Mouse (Mus musculus): Measurements from ENCODE around the gene Gm13277.
"Not testable (repeated sequence)": the region's sequence is repeated elsewhere in the genome, so short reads cannot be mapped to it uniquely, and the experiment has no call there.

Gm13277 gene

GRCm38 (mm10) chr4:88785409-88785808 is 3.0 kb upstream of the Gm13277 start, which contains the start of gene Gm13276:
Gene Gm13276 (plus strand): TSS chr4:88785709.
- DNase-seq (ENCODE audit: low spot score): not testable (repeated sequence)

- DNase-seq (ENCODE audit: low spot score): not testable (repeated sequence)
These were observed 2.8 kb downstream of the Gm13277 start, which contains the start of gene Gm13278 for GRCm38 (mm10) chr4:88791250-88791649. Gene Gm13278 (plus strand): TSS chr4:88791550.

- peak; percentile 81 for DNase-seq (ENCODE audit: low spot score)
These were observed 5.7 kb downstream of the Gm13277 start, which contains the start of gene Gm13275 for GRCm38 (mm10) chr4:88793936-88794675. Gene Gm13275 (plus strand): TSS chr4:88794487.

GRCm38 (mm10) chr4:88797097-88797496 is 8.7 kb downstream of the Gm13277 start, which contains the start of gene Gm13279:
Gene Gm13279 (plus strand): TSS chr4:88797397.
- DNase-seq (ENCODE audit: low spot score): not testable (repeated sequence)

GRCm38 (mm10) chr4:88799365-88799764 is 10.9 kb downstream of the Gm13277 start, which contains the start of gene Gm13285:
Gene Gm13285 (plus strand): TSS chr4:88799665.
- not testable (repeated sequence) for DNase-seq (ENCODE audit: low spot score)

GRCm38 (mm10) chr4:88802954-88803353 is 14.5 kb downstream of the Gm13277 start, which contains the start of gene Gm13287:
Gene Gm13287 (plus strand): TSS chr4:88803254.
- DNase-seq (ENCODE audit: low spot score): not testable (repeated sequence)

GRCm38 (mm10) chr4:88805231-88805630 is 16.8 kb downstream of the Gm13277 start, which contains the start of gene Gm13288:
Gene Gm13288 (plus strand): TSS chr4:88805531.
- not testable (repeated sequence) for DNase-seq (ENCODE audit: low spot score)

- DNase-seq (ENCODE audit: low spot score): not testable (repeated sequence)
These were observed 17.3 kb downstream of the Gm13277 start for GRCm38 (mm10) chr4:88805761-88806160.

GRCm38 (mm10) chr4:88815928-88816327 is 27.5 kb downstream of the Gm13277 start, which contains the start of gene Ifna7:
Gene Ifna7 (plus strand): TSS chr4:88816228.
- no peak for DNase-seq (ENCODE audit: low spot score)

- DNase-seq (ENCODE audit: low spot score): no peak
These were observed 31.2 kb downstream of the Gm13277 start, which contains the start of gene Ifna11 for GRCm38 (mm10) chr4:88819659-88820058. Gene Ifna11 (plus strand): TSS chr4:88819959.

- DNase-seq (ENCODE audit: low spot score): peak; percentile 8
These were observed 34.6 kb downstream of the Gm13277 start for GRCm38 (mm10) chr4:88822995-88823394.

GRCm38 (mm10) chr4:88827116-88827515 is 38.7 kb downstream of the Gm13277 start, which contains the start of gene Ifna6:
Gene Ifna6 (plus strand): TSS chr4:88827416.
- DNase-seq (ENCODE audit: low spot score): not testable (repeated sequence)

GRCm38 (mm10) chr4:88830523-88830922 is 42.1 kb downstream of the Gm13277 start:
- peak; percentile 22 for DNase-seq (ENCODE audit: low spot score)

GRCm38 (mm10) chr4:88835225-88835624 is 46.8 kb downstream of the Gm13277 start, which contains the start of gene Ifna5:
Gene Ifna5 (plus strand): TSS chr4:88835525.
- DNase-seq (ENCODE audit: low spot score): not testable (repeated sequence)

All from urinary bladder, postnatal 25 days (tissue).